Comparison of ENCODE assay signal across 24 mouse cellular contexts in the genomic region with DNA sequence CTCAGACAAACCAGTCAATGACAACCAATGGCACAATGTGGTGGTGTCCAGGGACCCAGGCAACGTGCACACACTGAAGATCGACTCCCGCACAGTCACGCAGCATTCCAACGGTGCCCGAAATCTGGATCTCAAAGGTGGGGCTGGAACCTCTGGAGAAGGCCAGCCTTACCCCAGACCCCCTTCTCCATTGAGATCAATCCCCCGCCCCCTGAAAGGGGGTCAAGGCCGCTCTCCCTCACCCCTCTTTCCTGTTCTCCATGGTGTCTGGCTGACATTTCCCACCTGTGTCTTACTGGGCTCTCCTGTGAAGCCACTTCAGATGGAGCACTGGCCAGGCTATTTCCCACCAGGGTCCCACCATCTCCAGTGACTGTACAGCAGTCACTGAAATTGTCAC. TPM values are rescaled to one million over a fixed set of nuclear protein-coding genes. Genes with fewer than 3 reads are reported as not detected.
DNase-seq lines count a peak whose midpoint lies in the region; ATAC-seq and TF ChIP-seq lines count a peak whose summit lies in the region.
"Had no signal": no experiment of that assay in that cellular context is flagged by ENCODE, and none has a peak within 500 bp of the region (broad histone marks: within the 10 kb centered on the region; RNA-seq: fewer than 3 reads in every experiment).

No protein-coding gene starts in this region.

- no peak overlapping the region for H3K27ac ChIP-seq in hindbrain, embryonic 13.5 days
- no peak overlapping the region for H3K27ac ChIP-seq in hindbrain, embryonic 10.5 days
- H3K27ac ChIP-seq in layer of hippocampus, adult 2 months: peak overlapping the region; percentile 28; the same call in 1 of the 2 replicates
- 0 out of 2 replicates have a peak overlapping the region, but pooled peaks have one; percentile 13 for H3K27ac ChIP-seq in olfactory bulb, adult 2 months (ENCODE audit: insufficient read depth, low read depth, low read length)
- H3K27ac ChIP-seq: forebrain, embryonic 10.5 days; forebrain, embryonic 13.5 days; heart, embryonic 15.5 days had no signal

- no peak overlapping the region for H3K4me2 ChIP-seq in hindbrain, embryonic 13.5 days
- H3K4me2 ChIP-seq: forebrain, embryonic 13.5 days; heart, embryonic 12.5 days; heart, embryonic 15.5 days had no signal

- peaks cover 7% of the 10 kb centered on the region for H3K36me3 ChIP-seq in hindbrain, embryonic 13.5 days
- H3K36me3 ChIP-seq in hindbrain, embryonic 10.5 days: no peaks in the 10 kb centered on the region
- H3K36me3 ChIP-seq: forebrain, embryonic 10.5 days; heart, embryonic 12.5 days; heart, embryonic 15.5 days had no signal

- peak overlapping the region; percentile 60; the same call in 1 of the 2 replicates for H3K9ac ChIP-seq in hindbrain, embryonic 13.5 days
- H3K9ac ChIP-seq: forebrain, embryonic 13.5 days; heart, embryonic 12.5 days; heart, embryonic 15.5 days; hindbrain, embryonic 15.5 days had no signal

- TF ChIP-seq CTCF in layer of hippocampus, adult 2 months (conservative IDR thresholded peaks at IDR 0.05): no peak
- no peak for TF ChIP-seq CTCF in olfactory bulb, adult 2 months (IDR thresholded peaks at IDR 0.05; ENCODE audit: insufficient read depth, low read depth, low read length)

- H3K4me3 ChIP-seq in hindbrain, embryonic 13.5 days: no peak overlapping the region
- H3K4me3 ChIP-seq in hindbrain, embryonic 10.5 days: no peak overlapping the region
- H3K4me3 ChIP-seq in layer of hippocampus, adult 2 months: no peak overlapping the region
- H3K4me3 ChIP-seq in olfactory bulb, adult 2 months (ENCODE audit: insufficient read depth, low read depth, low read length): no peak overlapping the region
- H3K4me3 ChIP-seq: forebrain, embryonic 10.5 days; forebrain, embryonic 13.5 days; heart, embryonic 12.5 days; heart, embryonic 15.5 days; hindbrain, embryonic 15.5 days had no signal

- peak; percentile 51 for DNase-seq in cerebellum, adult 11-12 months
- no peak for DNase-seq in cerebellum, adult 18-20 months
- DNase-seq in hindbrain, embryonic 10.5 days (ENCODE audit: low spot score): no peak
- DNase-seq in layer of hippocampus, adult 2 months (ENCODE audit: low spot score in 2 of 2): no peak
- no peak for DNase-seq in layer of hippocampus, adult 18-20 months (ENCODE audit: low spot score in 2 of 2)

- H3K9me3 ChIP-seq in hindbrain, embryonic 13.5 days: no peaks in the 10 kb centered on the region
- no peaks in the 10 kb centered on the region for H3K9me3 ChIP-seq in hindbrain, embryonic 10.5 days
- H3K9me3 ChIP-seq: forebrain, embryonic 10.5 days; forebrain, embryonic 13.5 days; heart, embryonic 12.5 days; heart, embryonic 15.5 days; hindbrain, embryonic 15.5 days had no signal

- 87% methylated on average over 8 of the region's 8 CpGs for WGBS in hindbrain, embryonic 13.5 days
- WGBS in hindbrain, embryonic 10.5 days: 83% methylated on average over 8 of the region's 8 CpGs
- WGBS in olfactory bulb, adult 2 months: 80% methylated on average over 8 of the region's 8 CpGs

- no peak for TF ChIP-seq POLR2A in olfactory bulb, adult 2 months (IDR thresholded peaks at IDR 0.05; ENCODE audit: insufficient read depth, low read depth, low read length)

- peaks cover 41% of the 10 kb centered on the region for H3K4me1 ChIP-seq in hindbrain, embryonic 13.5 days (replicated peaks)
- peaks cover 59% of the 10 kb centered on the region for H3K4me1 ChIP-seq in hindbrain, embryonic 10.5 days (replicated peaks)
- H3K4me1 ChIP-seq in olfactory bulb, adult 2 months (ENCODE audit: control insufficient read depth, insufficient read depth, low read length): peaks cover 57% of the 10 kb centered on the region
- H3K4me1 ChIP-seq: heart, embryonic 12.5 days; heart, embryonic 15.5 days had no signal

- peaks cover 25% of the 10 kb centered on the region; the same call in 1 of the 2 replicates for H3K27me3 ChIP-seq in hindbrain, embryonic 13.5 days
- H3K27me3 ChIP-seq in hindbrain, embryonic 10.5 days (ENCODE audit: insufficient read depth, poor library complexity, severe bottlenecking): peaks cover 81% of the 10 kb centered on the region
- H3K27me3 ChIP-seq: hindbrain, embryonic 15.5 days had no signal

- ATAC-seq in hindbrain, embryonic 13.5 days (ENCODE audit: low FRiP score): no peak
- ATAC-seq: activated CD4-positive, CD25-positive, alpha-beta regulatory T cell, adult 4 months; forebrain, embryonic 13.5 days; inflammation-experienced regulatory T-cells, adult 6 months had no signal

RNA-seq across cellular contexts. Expression of a gene that starts 51.3 kb away (rescaled TPM):
- 0.10 and 0.23 TPM in 2 replicates for polyA plus RNA-seq in hindbrain, embryonic 13.5 days (2015; fragmentation: Nextera tagmentation; extraction: Ambion mirVana)
- polyA plus RNA-seq in hindbrain, embryonic 10.5 days (2016; fragmentation: Nextera tagmentation; extraction: Ambion mirVana): not detected in 2 replicates
- total RNA-seq in layer of hippocampus, adult 2 months (2021): under 1 TPM; 0.20 to 0.37 TPM
- total RNA-seq in layer of hippocampus, adult 18-20 months (2021): under 1 TPM; 0.28 to 0.72 TPM
- polyA plus RNA-seq in olfactory bulb, adult 2 months (2012; ENCODE audit: insufficient read depth, insufficient read length, low replicate concordance, missing spikeins): not detected in 2 replicates
- total RNA-seq: adrenal gland, postnatal 25 days; ES-E14; gastrocnemius, adult 8-10 months; gastrocnemius, postnatal 25 days; heart, postnatal 10 days; heart, postnatal 36 days had no signal
- polyA plus RNA-seq: activated CD4-positive, CD25-positive, alpha-beta regulatory T cell, adult 4 months; brain, embryonic 14.5 days; embryonic facial prominence, embryonic 11.5 days; embryonic facial prominence, embryonic 14.5 days; forebrain, embryonic 10.5 days; forebrain, embryonic 13.5 days; heart, embryonic 12.5 days; heart, embryonic 15.5 days; hindbrain, embryonic 11.5 days; hindbrain, embryonic 15.5 days; inflammation-experienced regulatory T-cells, adult 6 months had no signal

Comparison
In these comparisons a context has a peak if more than half of its experiments do, and no peak if none do; other contexts are left out.
1. H3K27ac ChIP-seq: peak in layer of hippocampus, adult 2 months (single experiment) and olfactory bulb, adult 2 months (single experiment); none in hindbrain, embryonic 13.5 days (single experiment) and hindbrain, embryonic 10.5 days (single experiment).